Mouse (Mus musculus): Measurements from ENCODE around the gene Fat3.

DNA sequence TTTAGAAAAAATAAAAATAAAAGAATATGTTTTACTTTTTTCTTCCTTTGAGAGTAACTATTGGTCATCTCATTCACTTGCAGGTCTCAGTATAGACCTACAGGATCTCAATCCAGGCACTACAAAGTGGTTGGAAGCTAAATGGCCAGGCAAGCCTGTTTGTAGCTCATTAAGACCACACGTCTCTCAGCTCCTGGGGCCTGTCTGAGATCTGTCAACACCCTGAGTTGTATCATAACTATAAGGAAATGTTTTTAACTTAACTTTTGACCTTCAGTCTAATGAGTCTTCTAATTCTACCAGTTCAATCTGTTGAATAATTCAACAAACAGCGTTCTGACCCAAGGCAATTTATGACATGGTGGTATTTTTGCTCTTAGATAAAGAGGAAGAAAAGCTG is 40.5 kb downstream of the Fat3 start:
- TF ChIP-seq ZNF384 (IDR thresholded peaks at IDR 0.05; ENCODE audit: low read depth, low read length) (no peak), HCFC1 (IDR thresholded peaks at IDR 0.05; ENCODE audit: borderline replicate concordance, insufficient read depth, low read length) (no peak), CHD2 (IDR thresholded peaks at IDR 0.05; ENCODE audit: low read depth, low read length) (no peak), ZC3H11A (IDR thresholded peaks at IDR 0.05; ENCODE audit: borderline replicate concordance, low read depth, low read length) (no peak)

Data from ES-E14 (cell line).